Mouse (Mus musculus): Measurements from ENCODE around the gene Gm49361.

- TF ChIP-seq POLR2A (IDR thresholded peaks at IDR 0.05; ENCODE audit: low read depth, low read length) (no peak), CTCF (IDR thresholded peaks at IDR 0.05; ENCODE audit: extremely low read depth, insufficient read length, insufficient replicate concordance, low read depth, low read length) (no peak)
Measured at GRCm38 (mm10) chr14:57724473-57724872, 21.4 kb downstream of the Gm49361 start.

Measured in small intestine, adult 2 months (tissue).